Mouse (Mus musculus) heart, postnatal 4 days (tissue): ENCODE data around the gene Fbxo46. TPM values are rescaled to one million over a fixed set of nuclear protein-coding genes. Genes with fewer than 3 reads are reported as not detected.

Experiments
- DNase-seq: peaks from one replicate; pipeline ENCODE4 v3.0.0; 2021
- total RNA-seq, 2 experiments: library from RNA; stranded (reverse); gene quantifications; 2 replicates each; pipeline ENCODE4 v1.2.3; 2021

The Fbxo46 gene
- total RNA-seq, 2 experiments from 2014 or later, result 5.5 to 7.2 TPM

- peak; percentile 98 for DNase-seq
Observed at GRCm38 (mm10) chr7:19093537-19094385, 25.9 kb upstream of the Fbxo46 start.

- DNase-seq, result no peak
Observed at GRCm38 (mm10) chr7:19094471-19094825, 25.2 kb upstream of the Fbxo46 start, which contains the start of gene Six5. Six5 (plus strand) TSS chr7:19094594.

GRCm38 (mm10) chr7:19094826-19095750 is 24.6 kb upstream of the Fbxo46 start:
- peak; percentile 70 for DNase-seq

GRCm38 (mm10) chr7:19095751-19096110 is 23.9 kb upstream of the Fbxo46 start:
- DNase-seq, result peak; percentile 85

- no peak for DNase-seq
Observed at GRCm38 (mm10) chr7:19096421-19096976, 23.2 kb upstream of the Fbxo46 start.

GRCm38 (mm10) chr7:19097217-19097616 is 22.4 kb upstream of the Fbxo46 start:
- DNase-seq, result no peak

- DNase-seq, result peak; percentile 72
Observed at GRCm38 (mm10) chr7:19097863-19098262, 21.8 kb upstream of the Fbxo46 start.

GRCm38 (mm10) chr7:19098811-19099210 is 20.8 kb upstream of the Fbxo46 start:
- no peak for DNase-seq

- DNase-seq, result no peak
Observed at GRCm38 (mm10) chr7:19100290-19100689, 19.4 kb upstream of the Fbxo46 start.

- no peak for DNase-seq
Observed at GRCm38 (mm10) chr7:19103741-19104140, 15.9 kb upstream of the Fbxo46 start.

- DNase-seq, result no peak
Observed at GRCm38 (mm10) chr7:19104486-19104885, 15.2 kb upstream of the Fbxo46 start.

- DNase-seq, result no peak
Observed at GRCm38 (mm10) chr7:19107436-19107835, 12.2 kb upstream of the Fbxo46 start.

GRCm38 (mm10) chr7:19109565-19109964 is 10.1 kb upstream of the Fbxo46 start:
- DNase-seq, result no peak

- DNase-seq, result peak; percentile 65
Observed at GRCm38 (mm10) chr7:19118028-19118771, 1.5 kb upstream of the Fbxo46 start, which contains the start of gene Gm4969. Gm4969 (minus strand) TSS chr7:19118368.

- DNase-seq, result no peak
Observed at GRCm38 (mm10) chr7:19119083-19119482, 576 bp upstream of the Fbxo46 start.

- no peak for DNase-seq
Observed at GRCm38 (mm10) chr7:19121686-19122085, 2.0 kb downstream of the Fbxo46 start.

GRCm38 (mm10) chr7:19124713-19125112 is 5.1 kb downstream of the Fbxo46 start:
- DNase-seq, result no peak

- no peak for DNase-seq
Observed at GRCm38 (mm10) chr7:19127744-19128143, 8.1 kb downstream of the Fbxo46 start.

GRCm38 (mm10) chr7:19129396-19129795 is 9.7 kb downstream of the Fbxo46 start:
- no peak for DNase-seq

- DNase-seq, result no peak
Observed at GRCm38 (mm10) chr7:19130657-19131056, 11.0 kb downstream of the Fbxo46 start.

- peak; percentile 98 for DNase-seq
Observed at GRCm38 (mm10) chr7:19131324-19131848, 11.7 kb downstream of the Fbxo46 start.

- no peak for DNase-seq
Observed at GRCm38 (mm10) chr7:19136168-19136567, 16.5 kb downstream of the Fbxo46 start.
